Mouse (Mus musculus) embryo, embryonic 10 days (tissue): Measurements from ENCODE around the gene Adamtsl1.

Experiments used
- DNase-seq: peaks from one replicate; pipeline ENCODE4 v3.0.0-alpha.2; 2015; ENCODE audit warnings: low spot score

Adamtsl1 gene

GRCm38 (mm10) chr4:86201766-86202165, 687.8 kb downstream of the Adamtsl1 start:
- no peak for DNase-seq

- no peak for DNase-seq
These were observed 689.3 kb downstream of the Adamtsl1 start for GRCm38 (mm10) chr4:86203288-86203687.

- no peak for DNase-seq
These were observed 710.9 kb downstream of the Adamtsl1 start for GRCm38 (mm10) chr4:86224875-86225274.

- no peak for DNase-seq
These were observed 713.1 kb downstream of the Adamtsl1 start for GRCm38 (mm10) chr4:86227096-86227495.

GRCm38 (mm10) chr4:86233197-86233596, 719.2 kb downstream of the Adamtsl1 start:
- DNase-seq: no peak

- no peak for DNase-seq
These were observed 728.0 kb downstream of the Adamtsl1 start for GRCm38 (mm10) chr4:86241854-86242424.

- DNase-seq: no peak
These were observed 756.1 kb downstream of the Adamtsl1 start for GRCm38 (mm10) chr4:86270085-86270484.

- no peak for DNase-seq
These were observed 759.9 kb downstream of the Adamtsl1 start for GRCm38 (mm10) chr4:86273703-86274355.

- DNase-seq: no peak
These were observed 760.7 kb downstream of the Adamtsl1 start for GRCm38 (mm10) chr4:86274663-86275062.

GRCm38 (mm10) chr4:86276021-86276813, 762.2 kb downstream of the Adamtsl1 start:
- peak; percentile 36 for DNase-seq

GRCm38 (mm10) chr4:86278546-86278945, 764.6 kb downstream of the Adamtsl1 start:
- no peak for DNase-seq

GRCm38 (mm10) chr4:86286572-86286971, 772.6 kb downstream of the Adamtsl1 start:
- DNase-seq: no peak

- DNase-seq: no peak
These were observed 774.3 kb downstream of the Adamtsl1 start for GRCm38 (mm10) chr4:86288264-86288663.

GRCm38 (mm10) chr4:86289511-86290273, 775.7 kb downstream of the Adamtsl1 start:
- no peak for DNase-seq

GRCm38 (mm10) chr4:86294828-86295251, 780.9 kb downstream of the Adamtsl1 start:
- DNase-seq: peak; percentile 12

- no peak for DNase-seq
These were observed 787.5 kb downstream of the Adamtsl1 start for GRCm38 (mm10) chr4:86301469-86301868.

- DNase-seq: no peak
These were observed 788.1 kb downstream of the Adamtsl1 start for GRCm38 (mm10) chr4:86302095-86302494.

GRCm38 (mm10) chr4:86306753-86307152, 792.8 kb downstream of the Adamtsl1 start:
- no peak for DNase-seq

GRCm38 (mm10) chr4:86309178-86309577, 795.2 kb downstream of the Adamtsl1 start:
- DNase-seq: no peak

- DNase-seq: no peak
These were observed 797.1 kb downstream of the Adamtsl1 start for GRCm38 (mm10) chr4:86310806-86311730.

GRCm38 (mm10) chr4:86312366-86312765, 798.4 kb downstream of the Adamtsl1 start:
- DNase-seq: no peak
